Mouse (Mus musculus) embryonic fibroblast, embryonic 13.5 days (primary cell): Measurements from ENCODE around the gene Rapgef4.

Source experiments
- CTCF ChIP-seq: IDR thresholded peaks from 2 replicates; pipeline ENCODE4 v1.5.1; 2011; ENCODE audit warnings: mild to moderate bottlenecking, control low read depth, low read length, moderate library complexity, borderline replicate concordance; ENCODE audit not compliant: insufficient read depth
- POLR2A ChIP-seq: IDR thresholded peaks from 2 replicates; pipeline ENCODE4 v1.6.1; 2011; ENCODE audit warnings: low read depth, mild to moderate bottlenecking, control low read depth, low read length, moderate library complexity

DNA sequence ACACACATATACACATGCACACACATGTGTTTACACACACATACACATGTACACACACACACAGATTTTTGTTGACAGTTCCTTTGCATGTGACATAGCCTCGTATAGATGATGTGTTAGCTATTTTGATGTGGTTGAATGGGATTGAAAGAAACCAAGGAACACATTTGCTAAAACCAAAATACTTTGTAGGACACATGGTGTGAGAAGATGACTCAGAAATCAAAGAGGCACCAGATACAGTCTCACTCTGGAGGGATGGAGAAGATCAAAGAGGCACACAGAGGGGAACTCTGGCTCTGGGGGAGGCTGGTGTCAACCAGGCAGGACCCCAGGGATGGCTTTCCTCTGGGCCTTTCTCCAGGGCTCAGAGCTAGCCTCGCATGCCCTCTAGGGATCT lies 4.7 kb downstream of the Rapgef4 start:
- no peak for TF ChIP-seq POLR2A
- TF ChIP-seq CTCF = no peak
